Mouse (Mus musculus) cerebellum, adult 11-12 months (tissue): Measurements from ENCODE around the gene Hs1bp3.

Source experiments
- DNase-seq: peaks from one replicate; pipeline ENCODE4 v3.0.0; 2022

Gene Hs1bp3

DNA sequence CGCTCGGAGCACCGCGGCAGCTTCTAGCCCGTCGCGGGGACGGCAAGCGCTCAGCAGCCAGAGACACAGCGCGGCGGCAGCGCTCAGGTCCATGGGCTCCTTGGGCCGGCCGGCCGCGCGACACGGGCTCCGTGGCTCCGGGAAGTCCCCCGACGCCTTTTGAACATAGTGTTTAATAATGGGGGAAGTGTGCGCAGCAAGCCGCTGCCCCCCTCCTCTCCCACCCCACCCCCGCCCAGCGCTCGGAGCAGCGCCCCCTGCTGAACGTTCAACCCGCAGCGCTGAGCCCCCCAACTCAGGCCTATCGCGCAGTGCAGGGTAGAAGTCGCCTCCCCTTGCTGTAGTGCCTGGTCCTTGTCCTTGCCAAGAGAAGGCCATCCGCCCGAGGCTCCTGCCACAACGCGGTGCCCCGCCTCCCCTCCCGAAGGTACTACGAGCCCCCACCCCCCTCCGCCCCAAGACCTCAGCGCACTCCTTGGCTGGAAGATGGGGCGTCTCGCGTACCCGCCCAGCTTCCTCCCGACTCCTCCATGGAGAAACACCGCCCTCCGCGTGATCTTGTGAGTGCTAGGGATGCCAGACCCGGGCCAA lies 11.3 kb upstream of the Hs1bp3 start, which contains the start of gene Gdf7:
Gene Gdf7, minus strand, starts transcription at position 114 of the 591 bp plus-strand sequence.
- no peak for DNase-seq

DNA sequence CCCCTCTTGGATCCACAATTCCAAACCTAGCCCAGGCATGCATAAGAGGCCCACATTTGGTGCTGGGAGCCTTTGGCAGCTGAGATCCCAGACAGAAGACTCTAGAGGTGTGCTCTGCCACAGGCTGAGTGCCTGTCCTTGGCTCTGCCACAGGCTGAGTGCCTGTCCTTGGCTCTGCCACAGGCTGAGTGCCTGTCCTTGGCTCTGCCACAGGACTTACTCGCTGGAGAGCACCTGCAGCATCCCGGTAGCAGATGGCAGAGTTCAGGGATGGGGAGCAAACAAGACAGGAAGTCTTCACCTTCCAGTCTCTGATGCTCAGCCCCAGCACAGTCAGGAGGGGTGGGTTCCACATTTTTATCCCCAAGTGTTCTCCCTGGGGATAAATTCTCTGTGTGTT lies 8.0 kb upstream of the Hs1bp3 start:
- DNase-seq = no peak

DNA sequence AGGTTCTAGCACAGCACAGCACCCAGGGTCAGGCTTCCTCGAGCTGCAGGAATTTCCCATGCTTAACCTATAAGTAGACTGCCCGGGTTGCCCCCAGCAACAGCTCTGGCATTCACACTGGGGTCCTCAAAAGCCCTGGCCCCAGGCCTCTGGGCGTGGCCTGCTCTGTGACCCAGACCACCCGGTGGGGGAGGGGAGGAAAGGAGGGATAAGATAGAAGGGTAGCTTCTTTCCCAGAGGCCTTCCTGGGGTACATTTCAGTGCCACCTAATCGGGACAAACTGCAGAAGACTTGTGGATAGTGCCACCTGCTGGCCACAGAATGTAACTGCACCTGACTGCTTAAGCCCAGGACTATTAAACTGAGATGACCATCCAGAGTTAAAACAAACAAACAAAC lies 6.8 kb upstream of the Hs1bp3 start:
- DNase-seq = peak; percentile 51

DNA sequence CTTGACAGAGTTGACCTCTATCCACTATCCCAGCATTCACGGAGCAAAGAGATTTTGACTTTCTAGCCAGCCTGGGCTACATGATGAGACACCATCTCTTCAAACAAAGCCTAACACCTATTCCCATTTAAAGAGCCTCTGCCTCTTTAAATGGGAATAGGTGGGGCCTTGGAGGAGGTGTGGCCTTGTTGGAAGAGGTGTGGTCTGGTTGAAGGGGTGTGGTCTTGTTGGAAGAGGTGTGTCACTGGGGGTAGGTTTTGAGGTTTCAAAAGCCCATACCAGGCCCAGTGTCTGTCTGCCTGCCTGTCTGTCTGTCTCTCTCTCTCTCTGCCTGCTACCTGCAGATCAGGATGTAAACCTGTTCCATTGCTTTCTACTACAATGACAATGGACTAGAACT lies 6.3 kb upstream of the Hs1bp3 start:
- no peak for DNase-seq

GRCm38 (mm10) chr12:8310992-8311391 lies 2.2 kb upstream of the Hs1bp3 start:
- no peak for DNase-seq

- DNase-seq = no peak
Observed at GRCm38 (mm10) chr12:8312266-8312665, 966 bp upstream of the Hs1bp3 start.

GRCm38 (mm10) chr12:8313773-8314172 lies 541 bp downstream of the Hs1bp3 start:
- DNase-seq = no peak

DNA sequence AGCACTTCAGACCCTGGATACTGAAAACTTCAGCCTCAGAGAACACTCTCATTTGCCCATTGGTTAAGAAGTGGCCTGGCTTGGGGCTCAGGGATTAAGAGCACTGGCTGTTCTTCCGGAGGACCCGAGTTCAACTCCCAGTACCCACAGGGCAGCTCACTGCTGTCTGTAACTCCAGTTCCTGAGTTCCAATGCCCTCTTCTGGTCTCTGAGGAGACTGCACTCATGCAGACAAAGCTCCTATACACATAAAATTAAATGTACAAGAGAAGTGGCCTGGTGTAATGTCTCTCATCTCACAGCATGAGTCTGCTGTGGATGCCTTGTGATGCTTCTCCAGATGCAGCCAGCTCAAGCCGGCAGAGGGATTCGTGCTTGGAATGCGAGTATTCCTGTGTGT lies 3.3 kb downstream of the Hs1bp3 start:
- no peak for DNase-seq

GRCm38 (mm10) chr12:8320084-8320713 lies 7.0 kb downstream of the Hs1bp3 start:
- DNase-seq = peak; percentile 78

DNA sequence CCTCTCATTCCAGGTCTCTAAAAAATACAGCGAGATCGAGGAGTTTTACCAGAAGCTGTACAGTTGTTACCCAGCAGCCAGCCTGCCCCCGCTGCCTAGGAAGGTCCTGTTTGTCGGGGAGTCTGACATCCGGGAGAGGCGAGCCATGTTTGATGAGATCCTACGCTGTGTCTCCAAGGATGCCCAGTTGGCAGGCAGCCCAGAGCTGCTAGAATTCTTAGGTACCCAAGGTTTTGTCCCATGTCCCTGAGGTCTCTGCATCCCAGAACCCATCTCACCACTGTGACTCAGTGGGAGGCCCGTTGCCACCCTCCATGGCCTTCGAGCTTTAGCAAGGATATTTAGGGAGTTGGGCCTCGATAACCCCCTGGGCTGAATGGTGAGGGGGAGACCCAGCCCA lies 8.3 kb downstream of the Hs1bp3 start:
- DNase-seq = no peak

- no peak for DNase-seq
Observed at GRCm38 (mm10) chr12:8324086-8324485, 10.9 kb downstream of the Hs1bp3 start.

DNA sequence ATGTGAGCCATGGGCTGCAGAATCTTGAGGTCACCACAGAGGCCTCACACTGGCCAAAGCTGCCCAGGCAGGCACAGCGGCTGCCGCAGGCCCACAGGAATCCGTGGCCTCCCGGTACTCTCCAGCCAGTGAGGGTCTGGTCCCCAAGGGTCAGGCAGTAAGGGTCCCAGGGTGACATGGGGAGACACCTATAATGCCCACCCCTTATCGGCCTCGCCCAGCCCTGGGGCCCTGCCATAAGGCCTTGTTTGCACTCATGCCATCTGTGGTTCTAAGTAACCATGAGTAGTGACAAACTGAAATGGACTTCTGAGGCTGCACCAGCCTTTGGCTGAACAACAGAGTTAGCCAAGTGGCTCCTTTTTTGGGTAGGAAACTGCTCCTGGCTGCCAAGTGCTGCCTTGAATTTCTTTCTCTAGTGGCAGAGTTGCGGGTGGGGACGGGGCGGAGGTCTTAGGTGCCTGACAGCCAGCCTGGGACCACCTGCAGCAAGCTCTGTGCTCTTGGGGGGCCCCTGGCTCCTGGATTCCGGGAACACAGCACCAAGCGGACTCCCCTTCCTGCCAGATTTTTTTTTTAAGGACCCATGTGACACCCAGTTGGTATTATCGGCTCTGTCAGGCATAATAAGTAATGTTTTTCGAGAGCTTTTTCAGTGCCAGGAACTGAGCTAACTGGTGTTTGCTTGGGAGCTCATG lies 12.2 kb downstream of the Hs1bp3 start:
- DNase-seq = no peak

DNA sequence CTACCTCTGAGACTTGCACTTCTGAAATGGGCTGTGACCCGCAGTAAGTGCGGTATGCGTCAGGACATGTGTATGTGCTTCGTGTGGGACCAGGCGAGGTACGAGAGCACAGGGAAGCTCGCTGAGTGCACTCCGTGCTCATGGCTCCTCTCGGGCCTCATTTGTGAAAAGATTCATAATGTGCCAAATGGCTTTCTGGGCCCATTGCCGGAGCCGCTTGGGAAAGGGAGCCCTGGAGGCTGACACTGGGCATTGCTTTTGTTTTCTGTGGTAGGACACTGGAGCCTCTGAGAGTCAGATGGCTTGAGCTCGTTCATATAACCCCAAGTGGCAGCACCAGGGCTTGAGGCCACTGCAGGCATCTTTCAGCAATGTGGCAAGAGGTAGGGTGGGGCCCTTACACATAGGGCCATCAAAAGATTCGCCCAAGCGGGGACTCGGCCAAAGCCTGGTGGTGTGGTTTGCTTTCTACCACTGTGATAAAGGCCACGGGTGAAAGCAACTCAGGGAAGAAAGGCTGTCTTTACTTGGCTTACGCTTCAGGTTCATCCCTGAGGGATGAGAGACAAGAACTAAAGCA lies 12.8 kb downstream of the Hs1bp3 start:
- peak; percentile 66 for DNase-seq

DNA sequence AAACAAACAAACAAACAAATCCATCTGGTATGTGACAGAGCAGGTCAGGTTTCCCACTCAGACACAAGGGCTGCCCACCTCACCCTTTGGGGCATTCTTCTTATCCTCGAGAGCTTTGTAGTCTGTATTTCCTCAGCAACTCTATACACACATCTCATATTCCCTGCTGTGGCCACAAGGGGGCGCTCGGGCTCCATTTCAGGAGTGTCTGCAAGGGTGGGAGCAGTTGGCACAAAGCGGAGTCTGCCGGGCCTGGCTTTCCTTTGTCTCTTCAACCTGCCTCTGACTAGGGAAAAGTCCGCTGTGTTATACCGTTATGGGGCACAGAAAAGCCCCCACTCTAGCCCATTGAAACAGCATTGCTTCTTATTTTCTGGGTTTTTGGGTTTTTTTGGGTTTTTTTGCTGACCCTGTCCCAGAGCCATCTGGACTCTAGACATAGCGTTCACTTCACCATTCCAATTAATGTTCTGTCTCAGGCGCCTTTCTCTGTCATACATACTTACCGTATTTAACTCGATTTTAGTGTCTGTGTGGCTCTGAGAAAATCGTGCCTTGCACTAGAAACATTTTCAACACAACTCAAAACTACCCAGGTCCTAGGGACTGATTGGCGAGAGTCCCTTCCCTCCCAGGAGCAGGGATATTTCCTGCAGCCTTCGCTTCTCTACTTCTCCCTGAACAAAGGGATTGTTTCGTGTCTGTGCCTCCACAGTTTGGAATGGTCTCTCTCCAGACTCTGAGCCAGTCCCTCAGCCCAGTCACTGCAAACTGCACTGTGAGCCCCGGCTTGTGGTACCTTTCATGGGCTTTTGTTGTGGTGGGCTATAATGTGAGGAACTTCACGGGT lies 13.8 kb downstream of the Hs1bp3 start:
- DNase-seq = peak; percentile 89

DNA sequence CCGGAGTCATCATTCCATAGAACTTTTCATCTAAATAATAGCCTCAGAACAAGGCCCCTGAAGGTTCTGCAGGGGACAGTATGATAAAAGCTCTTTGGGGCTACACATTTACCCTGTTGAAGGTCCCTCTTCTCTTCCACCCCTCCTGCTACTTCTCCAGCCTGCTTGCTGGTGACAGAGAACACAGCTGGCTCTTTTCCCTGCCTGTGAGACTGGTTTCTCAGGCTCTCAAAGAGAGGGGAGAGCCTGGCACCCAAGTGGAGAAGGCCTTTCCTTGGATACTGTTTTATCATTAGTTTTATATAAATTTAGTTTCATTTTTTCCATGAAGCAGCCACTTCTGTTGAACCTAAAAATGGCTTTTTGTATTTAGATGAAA lies 14.4 kb downstream of the Hs1bp3 start:
- no peak for DNase-seq

- DNase-seq = no peak
Observed at GRCm38 (mm10) chr12:8329236-8329635, 16.0 kb downstream of the Hs1bp3 start.

GRCm38 (mm10) chr12:8331489-8332173 lies 18.4 kb downstream of the Hs1bp3 start:
- no peak for DNase-seq

- no peak for DNase-seq
Observed at GRCm38 (mm10) chr12:8332174-8332542, 18.9 kb downstream of the Hs1bp3 start.

- no peak for DNase-seq
Observed at GRCm38 (mm10) chr12:8333617-8334016, 20.4 kb downstream of the Hs1bp3 start.

GRCm38 (mm10) chr12:8334261-8334660 lies 21.0 kb downstream of the Hs1bp3 start:
- no peak for DNase-seq

GRCm38 (mm10) chr12:8335503-8335902 lies 22.3 kb downstream of the Hs1bp3 start:
- DNase-seq = no peak

GRCm38 (mm10) chr12:8336601-8337285 lies 23.5 kb downstream of the Hs1bp3 start:
- no peak for DNase-seq
